Mouse (Mus musculus) stomach, embryonic 16.5 days (tissue): ENCODE results near the gene Gkn1. TPM values are rescaled to one million over a fixed set of nuclear protein-coding genes. Genes with fewer than 3 reads are reported as not detected.

Source experiments
- ATAC-seq: fragments of 200-750 bp; cut with Nextera tagmentation; 2 replicates; pipeline ENCODE4 v1.8.0; 2017; ENCODE audit warnings: moderate number of reproducible peaks, moderate TSS enrichment; ENCODE audit not compliant: insufficient read depth, low FRiP score
- H3K27ac ChIP-seq: fragments of 300-500 bp; sonication (generic); 2 replicates; pipeline ENCODE4 v1.5.1; 2014; ENCODE audit warnings: low read length
- H3K27me3 ChIP-seq: fragments of 300-500 bp; sonication (generic); 2 replicates; pipeline ENCODE4 v1.6.1; 2014; ENCODE audit warnings: low read length, control low read depth, mixed read lengths; ENCODE audit not compliant: control insufficient read depth, insufficient read depth
- H3K36me3 ChIP-seq: fragments of 300-500 bp; sonication (generic); 2 replicates; pipeline ENCODE4 v1.6.1; 2014; ENCODE audit warnings: low read length; ENCODE audit not compliant: control insufficient read depth, insufficient read depth
- H3K4me1 ChIP-seq: fragments of 300-500 bp; sonication (generic); 2 replicates; pipeline ENCODE4 v1.6.1; 2014; ENCODE audit warnings: low read length, control low read depth, mixed read lengths; ENCODE audit not compliant: control insufficient read depth, insufficient read depth
- H3K4me2 ChIP-seq: fragments of 300-500 bp; sonication (generic); 2 replicates; pipeline ENCODE4 v1.6.1; 2014; ENCODE audit warnings: low read depth, low read length, mixed read lengths
- H3K4me3 ChIP-seq: fragments of 300-500 bp; sonication (generic); replicated peaks from 2 replicates; pipeline ENCODE4 v1.5.1; 2014; ENCODE audit warnings: mild to moderate bottlenecking, low read length
- H3K9ac ChIP-seq: fragments of 300-500 bp; sonication (generic); 2 replicates; pipeline ENCODE4 v1.6.1; 2014; ENCODE audit warnings: low read length
- H3K9me3 ChIP-seq: fragments of 300-500 bp; sonication (generic); replicated peaks from 2 replicates; pipeline ENCODE4 v1.6.1; 2016; ENCODE audit warnings: low read length, control low read depth; ENCODE audit not compliant: control insufficient read depth
- WGBS: fragments of 180-500 bp; shearing (Covaris S2); extraction: QIAGEN DNeasy Blood & Tissue Kit; methylation state at CpG from one replicate; pipeline ENCODE4 v1.1.7; 2014; 5-methylcytosine and 5-hydroxymethylcytosine counted together
- polyA plus RNA-seq: library from polyadenylated mRNA; unstranded; fragments of >200 nt; fragmentation: Nextera tagmentation; extraction: Ambion mirVana; gene quantifications from 2 replicates; pipeline ENCODE4 v1.2.1, GENCODE M21; 2015

Gkn1 gene
- polyA plus RNA-seq, 1 experiment from 2014 or later: 6.3 TPM

DNA sequence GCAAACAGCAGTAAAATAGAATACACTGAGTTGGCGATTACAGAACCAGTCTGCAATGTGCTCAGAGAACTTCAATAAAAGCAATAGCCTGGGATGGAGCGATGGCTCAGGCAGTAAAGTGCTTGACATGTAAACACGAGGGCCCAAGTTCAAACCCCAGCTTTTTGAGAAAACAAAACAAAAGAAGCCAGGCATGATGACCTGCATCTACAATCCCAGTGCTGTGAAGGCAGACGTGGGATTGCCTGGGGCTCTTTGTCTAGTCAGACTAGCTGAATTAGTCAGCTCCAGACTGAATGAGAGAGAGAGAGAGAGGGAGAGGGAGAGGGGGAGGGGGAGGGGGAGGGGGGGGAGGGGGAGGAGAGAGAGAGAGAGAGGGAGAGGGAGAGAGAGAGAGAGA lies 48.8 kb downstream of the Gkn1 start:
- H3K9me3 ChIP-seq: no peaks in the 10 kb centered on the region
- H3K4me3 ChIP-seq: no peak overlapping the region
- no peak overlapping the region for H3K4me2 ChIP-seq
- no peak overlapping the region for H3K27ac ChIP-seq
- no peak for ATAC-seq
- 47% methylated on average over 4 of the region's 4 CpGs for WGBS
- H3K4me1 ChIP-seq: no peaks in the 10 kb centered on the region
- no peak overlapping the region for H3K9ac ChIP-seq
- no peaks in the 10 kb centered on the region for H3K36me3 ChIP-seq
- H3K27me3 ChIP-seq: no peaks in the 10 kb centered on the region

Other genes starting within 250 kb of the Gkn1 start
- 0.44 and 0.61 TPM in 2 replicates for gene D6Ertd527e, start 246.2 kb downstream of the Gkn1 start, polyA plus RNA-seq
- gene Antxr1, start 15.1 kb downstream of the Gkn1 start, polyA plus RNA-seq: 7.8 and 8.0 TPM in 2 replicates
- gene Gkn2, start 22.4 kb upstream of the Gkn1 start, polyA plus RNA-seq: 9.3 and 29.6 TPM in 2 replicates
- gene Gkn3, start 38.0 kb upstream of the Gkn1 start, polyA plus RNA-seq: 8.3 and 14.5 TPM in 2 replicates
- gene Bmp10, start 78.1 kb upstream of the Gkn1 start, polyA plus RNA-seq: not detected in 2 replicates
- 6.4 and 8.2 TPM in 2 replicates for gene Arhgap25, start 182.3 kb upstream of the Gkn1 start, polyA plus RNA-seq
- 3.2 and 3.3 TPM in 2 replicates for gene Prokr1, start 239.8 kb upstream of the Gkn1 start, polyA plus RNA-seq